Mouse (Mus musculus) erythroid progenitor cell, adult 5-6 weeks (primary cell): ENCODE results near the gene 1700001P01Rik. TPM values are rescaled to one million over a fixed set of nuclear protein-coding genes. Genes with fewer than 3 reads are reported as not detected.

Experiments
- ATAC-seq: replicated peaks from 2 replicates; pipeline ENCODE4 v1.8.0; 2016; ENCODE audit warnings: moderate number of reproducible peaks, mild to moderate bottlenecking, moderate TSS enrichment, inconsistent platforms; ENCODE audit not compliant: poor library complexity, low FRiP score, severe bottlenecking
- total RNA-seq, 2 experiments: library from RNA; stranded (forward) in 1 of 2; stranded (reverse) in 1 of 2; fragments of 150-400 nt in 1 of 2; fragments of 186-747, 209-891 nt in 1 of 2; gene quantifications; 2 replicates each; pipeline versions ENCODE4 v1.2.3 to v1.2.4; 2015 to 2017; ENCODE audit warnings: low replicate concordance in 2 of 2

1700001P01Rik gene
- total RNA-seq (2015; ENCODE audit: low replicate concordance) (not detected in 2 replicates), total RNA-seq (2017; ENCODE audit: low replicate concordance) (not detected in 2 replicates)

DNA sequence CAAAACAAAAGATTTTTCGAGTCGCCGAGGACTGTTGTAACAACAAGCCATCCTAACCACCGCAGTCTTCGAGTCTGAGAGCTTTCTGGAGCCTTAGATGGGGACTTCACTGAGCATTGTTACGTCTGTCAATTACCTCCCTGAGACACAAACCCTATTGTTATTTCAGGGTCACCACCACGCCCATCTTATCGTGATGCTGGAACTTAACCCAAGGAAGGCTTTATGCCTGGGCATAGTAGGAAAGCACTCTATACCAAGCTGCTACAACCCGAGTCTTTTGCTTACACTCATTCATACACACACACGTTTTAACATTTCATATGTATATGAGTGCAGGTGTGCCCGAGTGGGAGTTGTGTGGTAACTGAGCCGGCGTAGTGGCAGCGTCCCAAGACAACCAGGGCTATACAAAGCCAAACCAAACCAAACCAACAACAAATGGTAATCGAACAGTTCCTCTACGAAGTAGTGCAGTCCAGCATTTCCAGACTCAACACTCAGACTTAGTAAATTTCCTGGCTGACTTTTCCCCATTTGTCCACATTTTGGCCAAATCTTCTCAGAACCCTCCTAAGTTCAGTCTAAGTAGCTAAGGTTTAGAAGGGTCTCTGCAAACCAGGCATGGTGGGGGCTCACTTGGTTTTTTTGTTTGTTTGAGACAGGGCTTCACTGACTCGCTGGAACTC, at the start of gene 1700001P01Rik:
Gene 1700001P01Rik, minus strand, starts transcription at position 111 of the 689 bp plus-strand sequence.
- no peak for ATAC-seq

DNA sequence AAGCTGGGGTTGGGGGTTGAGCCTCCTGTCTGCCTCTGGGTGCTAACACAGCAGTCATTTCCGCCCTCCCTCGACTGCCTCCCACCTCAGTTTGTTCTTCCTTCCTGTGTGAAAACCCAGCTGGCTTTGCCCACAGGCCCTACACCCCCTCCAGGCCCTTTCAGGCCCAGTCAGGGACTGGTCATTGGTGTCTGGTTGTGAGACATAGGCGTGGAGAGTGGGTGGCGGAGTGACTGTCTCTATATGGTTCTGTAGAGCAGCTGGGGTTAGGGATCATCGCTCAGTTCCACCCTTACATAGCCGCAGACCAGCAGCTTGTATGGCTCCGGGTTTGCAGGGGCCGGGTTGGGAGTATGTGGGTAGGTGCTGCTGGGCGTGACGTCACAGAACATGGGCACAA, 49.6 kb upstream of the 1700001P01Rik start:
- ATAC-seq = no peak

DNA sequence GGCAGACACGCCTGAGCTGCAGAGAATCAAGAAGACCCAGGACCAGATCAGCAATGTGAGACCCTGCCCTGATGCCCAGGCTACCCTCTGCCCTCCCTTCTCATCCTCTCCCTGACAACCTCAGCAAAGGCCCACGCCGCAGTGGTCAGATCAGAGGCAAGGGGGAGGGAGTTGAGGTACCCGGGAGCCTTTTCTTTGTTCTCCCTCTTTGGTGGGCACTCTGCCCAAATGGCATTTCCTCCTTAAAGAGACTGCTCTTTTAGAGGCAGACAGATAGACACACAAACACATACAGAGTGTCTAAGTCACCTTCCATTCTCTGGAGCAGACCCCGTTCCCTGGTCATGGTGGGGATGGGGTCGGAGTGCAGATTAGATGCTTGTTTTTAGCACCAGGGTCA, 49.2 kb upstream of the 1700001P01Rik start:
- no peak for ATAC-seq

DNA sequence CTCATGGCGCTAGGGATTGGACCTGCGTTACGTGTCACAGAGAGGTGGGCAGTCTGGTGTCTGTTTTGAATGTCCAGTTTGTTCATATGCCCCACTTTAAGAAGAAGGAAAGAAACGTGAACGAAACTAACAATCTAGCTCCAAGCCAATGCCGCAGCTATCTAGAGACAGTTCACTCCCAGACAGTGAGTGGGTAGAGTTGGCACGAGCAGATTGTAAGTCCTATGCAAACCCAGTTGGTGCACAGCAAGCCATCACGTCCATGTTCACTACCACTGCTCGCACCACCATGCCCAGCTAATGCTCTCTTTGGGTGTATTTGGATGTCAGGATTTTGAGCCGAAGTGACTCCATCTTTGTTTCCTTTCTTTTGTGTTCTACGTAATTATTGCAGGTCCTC, 48.5 kb upstream of the 1700001P01Rik start:
- ATAC-seq = no peak

DNA sequence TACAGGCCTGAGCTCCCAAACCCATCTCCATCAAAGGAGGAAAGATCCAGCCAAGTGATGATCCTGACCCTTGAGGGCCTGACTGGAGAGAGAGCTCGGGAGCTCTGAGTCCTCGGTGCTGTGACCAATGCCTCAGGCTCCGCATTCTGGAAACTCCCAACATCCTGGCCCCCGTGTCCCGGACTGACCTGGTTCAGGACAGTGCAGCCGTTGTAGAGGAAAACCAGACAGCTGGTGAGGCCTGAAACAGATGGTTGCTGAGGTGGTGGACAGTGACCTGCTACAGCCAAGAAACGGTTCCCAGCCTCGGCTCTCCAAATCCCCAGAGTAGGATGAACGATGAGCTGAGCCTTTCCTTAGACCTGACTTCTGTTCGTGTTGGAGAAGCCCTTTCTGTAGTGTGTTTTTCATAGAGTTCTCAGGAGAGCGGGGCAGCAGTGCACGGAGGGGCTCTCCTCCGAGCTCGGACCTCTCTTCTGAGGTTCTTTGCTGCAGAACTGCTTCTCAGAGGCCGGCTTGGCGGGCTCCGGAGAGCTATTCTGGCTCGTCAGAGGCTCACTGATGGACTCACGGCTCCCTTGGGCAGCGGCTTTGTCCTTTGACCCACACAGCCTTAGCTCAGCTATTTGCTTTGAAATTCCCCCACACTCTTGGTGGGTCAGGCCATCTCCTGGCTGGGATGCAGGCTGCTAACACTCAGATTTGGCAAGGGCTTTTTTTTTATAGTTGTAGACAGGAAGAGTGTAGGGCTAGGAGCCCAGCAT, 47.3 kb upstream of the 1700001P01Rik start:
- no peak for ATAC-seq

DNA sequence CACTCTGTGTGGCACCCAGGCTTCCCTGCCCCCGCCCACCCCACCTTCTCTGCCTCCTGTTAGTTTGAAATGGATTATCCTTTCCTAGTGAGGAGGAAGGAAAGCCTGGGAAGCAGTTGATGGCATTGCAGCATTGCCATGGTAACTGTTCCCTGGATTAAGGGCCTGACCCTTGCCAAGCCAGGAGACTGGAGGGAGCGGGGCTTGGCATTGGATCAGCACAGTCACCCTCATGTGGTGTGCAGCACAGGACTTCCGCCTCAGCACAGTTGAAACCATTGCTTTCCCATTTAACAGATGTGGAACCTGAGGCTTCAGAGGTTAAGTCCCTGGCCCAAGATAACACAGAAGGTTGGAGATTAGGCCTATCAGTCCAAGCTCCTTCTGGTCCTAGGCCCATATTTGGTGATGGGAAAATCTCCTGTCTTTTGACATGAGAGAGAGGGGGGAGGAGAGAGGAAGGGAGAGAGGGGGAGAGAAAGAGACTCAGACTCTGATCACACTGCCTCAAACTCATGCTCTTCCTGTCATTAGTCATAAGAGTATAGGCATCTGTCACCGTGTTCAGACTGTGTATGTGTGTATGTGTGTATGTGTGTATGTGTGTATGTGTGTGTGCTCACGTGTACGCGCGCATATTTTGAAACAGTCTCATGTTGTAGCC, 45.8 kb upstream of the 1700001P01Rik start:
- no peak for ATAC-seq

DNA sequence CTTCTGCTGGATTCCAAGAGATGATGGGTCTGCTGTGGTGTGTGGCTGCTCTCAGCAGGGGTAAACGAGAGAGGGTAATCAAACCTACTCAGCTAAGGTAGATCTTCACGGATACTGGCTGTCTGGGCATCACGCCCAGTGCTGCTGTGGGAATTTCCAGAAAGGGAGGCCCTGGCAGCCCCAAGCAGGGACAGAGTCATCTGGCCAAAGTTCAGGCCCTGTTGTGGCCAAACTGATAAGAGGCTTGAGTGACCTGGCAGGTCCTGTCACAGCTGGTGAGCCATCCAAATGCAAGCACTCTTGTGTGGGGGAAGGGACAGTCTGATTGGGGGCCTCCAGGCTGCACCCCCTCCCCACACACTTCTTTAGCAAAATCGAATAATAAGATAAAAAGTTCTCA, 45.1 kb upstream of the 1700001P01Rik start:
- no peak for ATAC-seq

DNA sequence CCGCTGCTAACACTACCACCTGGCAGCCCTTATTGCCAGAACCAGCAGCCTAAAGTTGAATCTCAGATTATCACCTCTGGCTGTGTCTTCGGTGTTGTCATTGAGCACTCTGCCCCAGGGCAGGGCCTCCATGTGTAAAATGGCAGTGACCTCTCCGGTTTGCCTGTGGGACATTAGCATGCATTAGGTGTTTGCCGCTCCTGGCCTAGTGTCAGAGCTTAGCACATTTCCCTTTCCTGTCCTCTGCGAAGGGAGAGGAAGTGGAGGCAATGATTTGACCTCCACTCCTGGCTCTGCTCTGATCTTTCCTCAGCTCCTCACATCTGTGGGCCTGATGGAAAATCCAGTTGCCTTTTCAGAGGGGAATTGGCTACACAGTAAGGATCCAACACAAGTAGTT, 44.2 kb upstream of the 1700001P01Rik start:
- no peak for ATAC-seq

DNA sequence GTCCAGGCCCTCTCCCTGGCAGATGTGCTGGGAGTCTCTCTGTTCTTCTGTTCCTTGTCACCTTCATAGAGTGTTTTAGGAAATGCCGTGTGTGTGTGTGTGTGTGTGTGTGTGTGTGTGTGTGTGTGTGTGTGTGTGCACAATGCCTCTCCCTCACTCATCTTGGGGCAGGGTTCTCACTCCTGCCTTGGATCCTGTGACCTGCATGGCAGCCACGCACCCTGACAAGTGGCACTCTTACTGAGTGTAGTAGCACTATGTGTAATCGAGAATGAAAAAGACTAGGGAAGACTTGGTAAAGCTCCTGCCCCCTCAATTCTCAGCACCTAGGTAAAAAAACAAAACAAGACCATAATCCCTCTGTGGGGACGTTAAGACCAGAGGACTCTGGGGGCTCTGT, 43.4 kb upstream of the 1700001P01Rik start:
- ATAC-seq = no peak

DNA sequence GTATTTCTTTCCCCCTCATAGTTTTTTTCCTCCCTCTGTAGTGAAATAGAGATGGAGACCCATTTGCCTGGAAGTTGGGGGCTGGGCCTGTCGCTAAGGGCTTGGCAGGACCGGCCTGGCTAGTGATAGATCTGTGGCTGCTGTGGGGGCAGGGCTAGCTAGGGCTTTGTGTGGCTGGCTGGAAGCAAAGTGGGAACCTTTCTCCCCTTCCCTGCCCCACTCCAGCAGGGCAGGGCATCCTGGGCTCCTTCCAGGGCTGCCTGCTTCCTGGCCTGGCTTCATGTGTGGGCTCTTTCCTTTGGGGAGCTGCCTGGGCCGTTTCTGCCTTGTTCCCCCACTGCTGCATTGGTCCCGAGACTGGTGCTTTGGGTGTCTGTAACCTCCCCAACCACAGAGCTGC, 42.9 kb upstream of the 1700001P01Rik start:
- no peak for ATAC-seq

DNA sequence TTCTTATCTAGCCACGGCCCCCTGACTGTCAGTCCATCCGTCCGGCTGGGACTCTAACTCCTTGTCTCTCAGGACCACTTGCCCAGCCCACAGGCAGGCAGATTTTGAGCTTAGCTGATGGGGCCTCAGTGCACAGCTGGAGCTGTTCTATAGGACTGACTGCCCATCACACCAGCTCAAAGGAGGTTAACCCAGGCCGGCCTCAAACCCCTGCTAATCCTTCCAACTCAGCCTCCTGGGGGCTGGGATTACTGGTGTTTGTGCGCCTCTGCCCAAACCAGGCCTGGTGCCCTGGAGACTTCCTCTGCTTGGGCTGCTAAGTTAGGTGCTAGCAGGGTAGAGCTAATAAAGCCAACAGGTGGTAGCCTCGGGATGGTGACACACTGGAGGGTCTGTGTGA, 42.3 kb upstream of the 1700001P01Rik start:
- ATAC-seq = no peak

DNA sequence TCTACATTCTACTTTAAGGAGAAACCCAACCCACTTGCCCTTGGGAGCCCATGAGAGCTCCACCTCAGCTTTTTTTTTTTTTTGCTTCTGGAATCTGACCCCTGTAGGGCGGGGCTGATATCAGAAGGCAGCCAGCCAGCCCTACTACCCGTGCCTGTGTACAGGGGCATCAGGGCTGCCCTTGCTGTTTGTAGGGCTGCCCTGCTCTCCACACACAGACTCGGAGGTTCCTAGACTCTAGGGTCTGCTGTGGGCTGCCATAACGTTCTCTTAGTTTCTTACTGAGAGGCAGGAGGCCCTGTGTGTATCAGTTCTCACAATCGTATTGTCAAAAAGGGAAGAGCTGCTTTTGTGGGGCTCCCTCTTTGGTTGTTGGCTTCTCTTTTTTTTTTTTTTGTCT, 41.7 kb upstream of the 1700001P01Rik start:
- no peak for ATAC-seq

DNA sequence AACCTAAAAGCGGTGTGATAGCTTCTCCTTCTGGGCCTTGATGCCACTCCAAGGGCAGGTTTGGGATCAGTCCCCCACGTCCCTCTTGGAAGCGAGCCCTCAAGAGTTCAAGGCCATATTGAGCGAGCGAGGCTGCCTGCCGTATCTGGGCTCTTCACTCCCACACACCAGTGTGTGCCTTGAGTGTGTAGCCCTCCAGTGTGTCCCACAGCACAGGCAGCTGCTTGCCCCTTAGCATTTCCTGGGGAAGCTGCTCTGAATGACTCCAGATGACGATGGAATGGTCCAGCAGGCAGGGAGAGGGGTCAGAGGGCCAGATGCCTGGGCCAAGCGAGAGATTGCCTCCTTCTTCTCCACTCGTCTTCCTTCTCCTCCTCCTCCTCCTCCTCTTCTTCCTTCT, 41.2 kb upstream of the 1700001P01Rik start:
- ATAC-seq = no peak

DNA sequence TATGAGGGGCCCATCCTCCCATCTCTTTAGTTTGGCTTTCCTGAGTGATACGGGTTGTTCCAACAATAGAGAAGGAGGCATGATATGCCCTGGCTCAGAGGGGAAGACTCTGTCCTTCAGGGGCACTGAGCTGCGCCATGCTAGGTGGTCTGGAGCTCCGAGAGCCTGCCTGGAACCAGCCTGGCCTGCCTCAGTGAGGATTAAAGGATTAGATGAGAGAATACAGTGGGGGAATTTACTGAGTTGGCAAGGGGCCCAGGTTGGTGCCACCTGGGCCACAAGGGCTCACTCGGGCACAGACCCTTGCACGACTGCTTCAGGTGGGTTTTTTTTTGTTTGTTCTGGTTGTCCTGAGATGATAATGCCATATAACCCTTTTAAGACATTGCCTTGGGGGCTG, 40.5 kb upstream of the 1700001P01Rik start:
- no peak for ATAC-seq

DNA sequence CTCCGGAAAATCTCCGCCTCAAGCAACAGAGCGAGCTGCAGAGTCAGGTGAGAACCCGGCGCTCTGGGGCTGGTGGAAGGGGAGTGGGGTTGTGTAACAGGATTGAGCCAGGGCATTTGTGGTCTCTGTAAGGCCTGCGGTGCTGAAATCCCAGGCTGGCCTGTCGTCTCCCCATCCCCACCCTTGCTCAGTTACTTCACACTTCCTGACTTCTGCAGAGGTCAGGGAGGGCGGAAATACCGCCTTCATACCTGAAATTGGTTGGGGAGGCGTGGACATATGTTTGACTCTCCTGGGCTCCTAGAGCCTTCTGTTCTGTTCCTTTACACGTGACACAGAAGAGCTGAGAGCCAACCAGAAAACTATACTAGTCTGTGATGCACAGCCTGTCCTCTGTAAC, 40.0 kb upstream of the 1700001P01Rik start:
- no peak for ATAC-seq

DNA sequence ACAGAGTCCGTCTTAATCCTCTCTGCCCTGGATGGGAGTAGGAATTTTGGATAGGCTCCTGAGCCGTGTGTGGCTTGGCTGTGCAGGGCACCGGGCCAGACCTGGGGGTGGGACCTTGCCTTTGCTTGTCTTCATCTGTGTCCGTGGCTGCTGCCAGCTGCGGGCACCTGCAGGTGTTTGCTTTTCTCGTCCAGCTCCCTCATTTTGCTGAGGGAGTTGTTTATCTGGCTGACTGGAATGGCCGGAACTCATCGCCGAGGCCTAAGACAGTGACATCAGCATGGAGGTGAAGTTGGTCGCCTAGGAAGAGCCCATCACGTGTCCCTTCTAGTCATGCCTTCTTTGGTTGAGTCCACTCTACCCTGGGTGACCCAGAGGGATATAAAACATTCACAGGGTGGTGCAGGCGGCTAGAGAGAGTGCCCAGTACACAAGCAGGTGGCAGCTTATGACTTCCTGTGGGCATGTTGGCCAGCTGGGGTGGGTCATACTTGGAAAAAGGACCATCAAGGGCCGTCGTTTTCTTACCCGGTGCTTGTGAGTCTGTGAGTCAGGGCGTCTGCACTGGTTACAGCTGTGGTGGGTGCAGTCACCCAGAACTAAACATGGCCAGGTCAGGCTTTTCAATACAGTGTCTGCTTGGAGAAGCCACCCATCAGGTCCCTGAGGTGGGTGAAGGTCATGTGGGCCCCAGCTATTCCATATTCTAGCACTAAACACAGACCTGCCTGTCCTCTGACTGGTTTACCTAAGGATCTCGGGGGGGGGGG, 38.2 kb upstream of the 1700001P01Rik start:
- ATAC-seq = no peak

DNA sequence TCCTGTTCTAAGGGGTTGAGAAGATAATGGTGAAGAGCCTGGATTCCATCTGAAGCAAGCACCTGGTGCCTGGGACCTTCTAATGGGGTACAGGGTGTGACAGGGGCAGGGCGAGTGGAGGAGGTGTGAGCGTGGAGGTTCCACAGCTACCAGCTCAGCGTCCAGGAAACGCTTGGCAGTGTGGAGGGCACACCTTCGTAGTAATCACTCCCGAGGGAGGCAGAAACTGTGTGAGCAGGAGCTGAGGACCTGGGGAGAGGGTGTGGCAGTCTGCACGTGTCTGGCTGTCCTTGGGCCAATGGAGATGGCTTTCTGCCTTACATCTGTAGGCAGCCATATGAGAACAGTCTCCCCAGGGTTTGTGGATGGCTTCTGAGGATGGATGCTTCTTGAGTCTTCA, 37.4 kb upstream of the 1700001P01Rik start:
- ATAC-seq = no peak

DNA sequence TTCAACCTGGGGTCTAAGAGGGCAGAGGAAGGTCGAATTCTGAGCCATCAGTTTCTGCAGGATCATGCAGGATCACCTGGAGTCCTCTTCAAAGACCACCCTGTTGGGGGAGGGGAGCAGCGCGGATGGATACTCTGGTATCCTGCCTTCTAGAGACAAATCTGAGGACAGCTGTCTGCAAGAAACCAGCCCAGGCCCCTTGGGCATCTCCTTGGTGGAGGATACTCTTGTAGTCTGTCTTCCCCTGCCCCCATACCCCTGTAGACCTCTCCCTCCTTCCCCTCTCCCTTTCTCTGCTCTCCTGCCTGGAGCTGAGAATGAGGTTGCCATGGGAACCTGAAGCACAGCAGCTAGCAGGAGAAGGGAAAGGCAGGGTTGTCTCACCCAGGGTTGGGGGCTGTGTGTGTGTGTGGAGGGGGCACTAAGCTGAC, 36.8 kb upstream of the 1700001P01Rik start:
- no peak for ATAC-seq

DNA sequence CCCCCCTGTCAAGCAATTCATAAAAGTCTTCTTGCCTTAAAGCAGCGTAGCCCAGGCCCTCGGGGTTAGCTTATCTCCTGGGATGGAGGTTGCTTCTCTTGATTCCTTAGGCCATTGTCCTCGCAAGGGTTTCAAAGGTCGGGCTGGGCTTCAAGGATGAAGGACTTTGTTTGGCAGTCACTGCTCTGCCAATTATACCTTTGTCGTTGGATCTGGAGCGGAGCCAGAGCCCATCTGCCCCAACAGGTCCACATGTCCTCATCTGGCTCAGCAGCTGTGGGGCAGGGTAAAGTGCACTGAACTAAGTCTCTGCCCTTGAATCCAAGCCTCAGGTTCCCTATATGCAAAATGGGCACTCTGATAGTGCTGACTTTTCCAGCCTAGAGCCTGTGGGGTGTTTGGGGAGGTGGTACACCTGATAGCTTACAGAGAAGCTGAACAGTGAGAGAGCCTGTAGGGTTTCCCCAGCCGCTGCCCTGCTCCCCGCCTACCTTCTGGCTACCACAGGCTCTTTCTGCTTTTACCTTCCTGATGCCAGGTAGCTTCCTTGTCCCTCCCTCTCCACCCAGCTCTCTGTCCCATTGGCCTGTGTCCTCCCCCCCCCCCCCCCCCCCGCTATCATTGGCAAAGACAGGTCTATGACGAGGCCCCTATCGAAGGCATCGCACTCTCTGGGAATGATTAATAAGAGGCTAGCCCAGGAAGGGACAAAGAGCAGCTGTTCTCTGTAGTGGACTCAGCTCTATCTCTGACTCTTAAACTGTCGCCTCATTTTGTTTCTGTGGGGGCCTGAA, 36.0 kb upstream of the 1700001P01Rik start:
- ATAC-seq = no peak
